Mouse (Mus musculus) liver, embryonic 16.5 days (tissue): Measurements from ENCODE around the gene Iqgap2. TPM values are rescaled to one million over a fixed set of nuclear protein-coding genes. Genes with fewer than 3 reads are reported as not detected.

Experiments
- ATAC-seq: fragments of 200-750 bp; cut with Nextera tagmentation; 2 replicates; pipeline ENCODE4 v1.8.0; 2017; ENCODE audit warnings: low read depth, mild to moderate bottlenecking, moderate number of reproducible peaks, moderate library complexity
- H3K27ac ChIP-seq: fragments of 300-500 bp; sonication (generic); 2 replicates; pipeline ENCODE4 v1.5.1; 2014; ENCODE audit warnings: mild to moderate bottlenecking, low read length
- H3K27me3 ChIP-seq: fragments of 300-500 bp; sonication (generic); 2 replicates; pipeline ENCODE4 v1.6.1; 2014; ENCODE audit warnings: low read depth, low read length, mixed read lengths; ENCODE audit not compliant: control insufficient read depth, insufficient read depth
- H3K36me3 ChIP-seq: fragments of 300-500 bp; sonication (generic); 2 replicates; pipeline ENCODE4 v1.6.1; 2014; ENCODE audit warnings: mild to moderate bottlenecking; ENCODE audit not compliant: control insufficient read depth, insufficient read depth
- H3K4me1 ChIP-seq: fragments of 300-500 bp; sonication (generic); 2 replicates; pipeline ENCODE4 v1.6.1; 2014; ENCODE audit warnings: low read depth, low read length, mixed read lengths; ENCODE audit not compliant: control insufficient read depth
- H3K4me2 ChIP-seq: fragments of 300-500 bp; sonication (generic); 2 replicates; pipeline ENCODE4 v1.6.1; 2014; ENCODE audit warnings: low read depth, low read length, mixed read lengths
- H3K4me3 ChIP-seq: fragments of 300-500 bp; sonication (generic); 2 replicates; pipeline ENCODE4 v1.5.1; 2014; ENCODE audit warnings: low read depth, mild to moderate bottlenecking, low read length
- H3K9ac ChIP-seq: fragments of 300-500 bp; sonication (generic); 2 replicates; pipeline ENCODE4 v1.6.1; 2014; ENCODE audit warnings: low read depth, low read length
- H3K9me3 ChIP-seq: fragments of 300-500 bp; sonication (generic); replicated peaks from 2 replicates; pipeline ENCODE4 v1.6.1; 2016; ENCODE audit warnings: low read length; ENCODE audit not compliant: control insufficient read depth
- WGBS: fragments of 180-500 bp; shearing (Covaris S2); extraction: QIAGEN DNeasy Blood & Tissue Kit; methylation state at CpG from one replicate; pipeline ENCODE4 v1.1.7; 2014; ENCODE audit not compliant: insufficient replicate concordance; 5-methylcytosine and 5-hydroxymethylcytosine counted together
- polyA plus RNA-seq: library from polyadenylated mRNA; unstranded; fragments of >200 nt; fragmentation: Nextera tagmentation; extraction: Ambion mirVana; gene quantifications from 2 replicates; pipeline ENCODE4 v1.2.1, GENCODE M21; 2015

Iqgap2 gene
- polyA plus RNA-seq, 1 experiment from 2014 or later, result 20.3 TPM

DNA sequence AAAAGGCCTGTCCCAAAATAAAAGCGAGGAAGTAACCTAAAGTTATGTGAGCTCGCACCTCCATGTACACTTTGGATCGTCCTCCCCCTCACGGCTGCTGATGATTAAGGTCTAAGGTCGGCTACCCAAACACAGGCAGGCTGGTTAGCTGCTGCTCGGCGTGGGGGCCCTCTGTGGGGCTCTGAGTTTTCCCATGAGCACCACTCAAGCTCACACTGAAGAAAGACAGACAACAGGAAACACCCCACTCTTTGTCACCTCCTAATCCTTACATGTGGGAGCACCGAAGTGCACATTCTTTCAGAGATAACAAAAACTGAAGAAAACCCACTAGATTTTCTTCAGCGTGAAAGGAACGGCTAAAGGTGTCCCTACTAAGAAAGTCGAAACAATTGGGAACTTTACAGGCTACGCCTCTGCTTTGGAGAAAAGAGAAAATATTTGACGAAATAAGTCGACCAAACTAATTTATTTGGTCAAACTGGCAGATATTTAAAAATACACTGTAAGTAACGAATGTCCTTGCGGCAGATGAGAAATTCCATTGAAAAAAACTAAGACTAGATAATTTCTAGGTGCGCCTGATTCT lies 274.5 kb downstream of the Iqgap2 start:
- peak overlapping the region; percentile 87 for H3K4me3 ChIP-seq
- H3K27me3 ChIP-seq, result no peaks in the 10 kb centered on the region
- H3K9ac ChIP-seq, result peak overlapping the region; percentile 95
- peak overlapping the region; percentile 80 for H3K27ac ChIP-seq
- H3K4me2 ChIP-seq, result peak overlapping the region; percentile 85
- peaks cover 32% of the 10 kb centered on the region for H3K4me1 ChIP-seq
- no peaks in the 10 kb centered on the region for H3K9me3 ChIP-seq
- WGBS, result 3% methylated on average over 17 of the region's 17 CpGs
- H3K36me3 ChIP-seq, result peaks cover 2% of the 10 kb centered on the region
- ATAC-seq, result peak; percentile 45

DNA sequence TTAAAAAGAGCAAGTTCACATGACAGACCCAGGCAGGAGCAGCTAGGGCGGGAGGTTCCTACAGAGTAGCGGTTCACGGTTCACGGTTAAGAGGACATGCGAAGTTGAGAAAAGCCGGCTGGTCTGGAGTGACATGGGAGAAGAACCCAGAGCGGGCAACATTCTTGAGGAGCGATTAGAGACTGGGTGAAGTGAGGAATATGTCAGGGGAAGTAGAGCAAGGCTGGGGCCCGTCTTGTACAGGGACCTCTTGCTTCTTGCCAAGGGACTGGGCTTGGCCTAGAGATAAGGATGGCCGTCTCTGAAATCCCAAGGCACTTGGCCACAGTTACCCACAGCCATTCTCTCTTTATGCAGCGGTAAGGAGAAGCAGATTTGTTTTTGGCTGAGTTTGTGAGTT lies 275.2 kb downstream of the Iqgap2 start:
- WGBS, result 17% methylated on average over 11 of the region's 11 CpGs
- peak overlapping the region; percentile 87 for H3K4me3 ChIP-seq
- peaks cover 38% of the 10 kb centered on the region for H3K4me1 ChIP-seq
- peak overlapping the region; percentile 85 for H3K4me2 ChIP-seq
- no peaks in the 10 kb centered on the region for H3K9me3 ChIP-seq
- peak overlapping the region; percentile 80 for H3K27ac ChIP-seq
- peaks cover 6% of the 10 kb centered on the region for H3K36me3 ChIP-seq
- H3K27me3 ChIP-seq, result no peaks in the 10 kb centered on the region
- peak; percentile 52 for ATAC-seq
- peak overlapping the region; percentile 95 for H3K9ac ChIP-seq

DNA sequence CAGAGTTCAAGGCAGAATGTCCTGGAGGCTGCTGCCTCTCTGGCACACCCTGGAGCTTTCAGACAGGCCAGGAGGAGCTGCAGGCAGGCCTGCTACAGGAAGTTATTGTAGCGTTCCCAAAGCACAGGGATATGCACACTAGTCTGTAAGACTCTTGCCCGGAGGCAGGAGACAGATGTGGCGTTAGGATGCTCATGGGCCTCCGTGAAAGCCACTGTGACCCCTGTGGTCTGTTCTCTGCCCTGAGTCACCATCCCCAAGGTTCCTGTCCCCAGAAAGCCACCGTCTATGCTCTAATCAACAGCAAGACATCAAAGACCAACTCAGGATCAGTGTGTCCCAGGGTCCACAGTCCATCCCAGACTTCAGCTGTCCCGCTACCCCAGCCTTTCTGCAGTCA lies 277.0 kb downstream of the Iqgap2 start:
- Histone ChIP-seq H3K4me2 (peak overlapping the region; percentile 85), H3K9me3 (no peaks in the 10 kb centered on the region), H3K36me3 (peaks cover 6% of the 10 kb centered on the region), H3K27me3 (no peaks in the 10 kb centered on the region), H3K27ac (peak overlapping the region; percentile 19; the same call in 1 of the 2 replicates), H3K9ac (no peak overlapping the region), H3K4me1 (peaks cover 52% of the 10 kb centered on the region), H3K4me3 (no peak overlapping the region; the same call in 1 of the 2 replicates)
- ATAC-seq, result no peak
- WGBS, result 51% methylated on average over 6 of the region's 6 CpGs

DNA sequence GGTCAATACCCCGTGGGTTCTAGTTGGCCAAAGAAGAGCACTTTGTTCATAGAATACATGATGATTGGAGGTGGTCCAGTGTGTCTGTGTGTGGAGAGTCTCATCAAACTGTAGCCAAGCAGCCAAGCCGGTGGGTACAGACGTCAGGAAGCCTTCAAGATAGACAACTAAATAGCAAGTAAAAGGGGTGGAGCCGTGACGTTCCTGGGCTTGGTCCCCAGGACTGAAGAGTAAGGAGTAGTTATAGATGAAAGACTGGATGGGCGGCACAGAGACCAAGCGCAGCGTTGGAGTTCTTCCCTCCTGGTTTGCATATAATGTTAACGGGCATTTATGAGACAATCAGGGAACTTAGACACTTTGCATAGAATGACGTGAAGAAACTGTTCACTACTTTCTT lies 279.5 kb downstream of the Iqgap2 start:
- WGBS, result 73% methylated on average over 10 of the region's 10 CpGs
- peak overlapping the region; percentile 61; the same call in 1 of the 2 replicates for H3K27ac ChIP-seq
- H3K9ac ChIP-seq, result no peak overlapping the region
- H3K9me3 ChIP-seq, result no peaks in the 10 kb centered on the region
- no peak overlapping the region for H3K4me2 ChIP-seq
- no peak overlapping the region for H3K4me3 ChIP-seq
- no peak for ATAC-seq
- peaks cover 58% of the 10 kb centered on the region for H3K4me1 ChIP-seq
- no peaks in the 10 kb centered on the region for H3K27me3 ChIP-seq
- peaks cover 6% of the 10 kb centered on the region for H3K36me3 ChIP-seq

DNA sequence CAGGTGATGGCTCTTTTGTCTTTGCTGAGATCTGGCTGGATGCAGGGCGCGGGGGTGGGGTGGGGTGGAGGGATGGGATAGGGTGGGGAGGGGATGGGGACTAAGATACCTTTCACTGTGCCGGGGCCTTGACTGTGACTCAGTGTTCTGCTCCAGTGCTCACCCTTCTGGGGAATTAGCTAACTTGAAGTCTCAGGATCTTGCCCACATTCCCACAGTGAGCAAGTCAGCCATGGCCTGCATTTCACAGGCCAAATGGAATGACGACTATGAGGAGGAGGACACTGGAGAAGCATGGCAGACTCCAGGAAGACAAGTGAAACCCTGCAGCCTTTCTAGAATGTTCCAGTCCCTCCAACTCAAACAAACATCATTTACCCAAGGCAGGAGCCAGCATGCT lies 280.0 kb downstream of the Iqgap2 start:
- no peak overlapping the region for H3K9ac ChIP-seq
- peaks cover 6% of the 10 kb centered on the region for H3K36me3 ChIP-seq
- H3K27me3 ChIP-seq, result no peaks in the 10 kb centered on the region
- peak overlapping the region; percentile 61; the same call in 1 of the 2 replicates for H3K27ac ChIP-seq
- H3K9me3 ChIP-seq, result no peaks in the 10 kb centered on the region
- no peak overlapping the region for H3K4me2 ChIP-seq
- H3K4me1 ChIP-seq, result peaks cover 58% of the 10 kb centered on the region
- ATAC-seq, result no peak
- whole genome bisulfite sequencing, result 85% methylated on average over 4 of the region's 4 CpGs
- H3K4me3 ChIP-seq, result no peak overlapping the region

DNA sequence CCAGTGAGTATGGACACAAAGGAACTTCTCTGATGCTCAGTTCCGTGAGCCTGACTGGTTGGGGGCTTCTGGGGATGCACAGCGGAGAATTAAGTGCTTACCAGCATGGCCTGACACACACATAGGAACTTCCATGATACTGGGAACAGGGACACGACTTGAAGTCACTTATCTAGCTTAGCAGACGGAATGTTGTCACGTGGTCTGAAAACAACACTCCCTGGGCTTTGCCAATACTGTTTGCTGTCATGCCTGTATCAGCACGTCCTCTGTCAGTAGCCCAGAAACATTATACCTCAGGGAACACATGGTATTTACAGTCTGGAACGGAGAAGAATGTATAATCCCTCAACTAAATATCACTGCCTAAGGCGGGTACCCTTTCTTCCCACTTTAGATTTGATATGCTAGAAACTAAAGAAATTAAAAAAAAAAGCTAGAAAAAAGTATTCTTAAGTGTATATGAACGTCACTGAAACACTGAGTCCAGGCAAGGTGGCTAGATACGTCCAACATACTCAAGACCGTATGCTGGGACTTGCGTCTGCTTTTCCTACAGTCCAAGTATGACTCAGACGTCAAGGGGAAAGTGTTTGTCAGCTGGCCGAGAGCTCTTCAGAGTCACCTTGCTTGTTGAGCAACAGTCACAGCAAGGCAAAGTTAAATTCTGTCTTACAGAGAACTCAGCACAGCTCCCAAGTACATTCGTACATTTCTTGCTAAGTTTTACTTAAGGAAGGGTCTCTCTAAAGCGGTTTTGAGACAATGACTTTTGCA lies 280.7 kb downstream of the Iqgap2 start:
- 64% methylated on average over 16 of the region's 16 CpGs for WGBS
- Histone ChIP-seq H3K9me3 (no peaks in the 10 kb centered on the region), H3K4me3 (no peak overlapping the region), H3K4me2 (no peak overlapping the region), H3K36me3 (peaks cover 11% of the 10 kb centered on the region), H3K4me1 (peaks cover 55% of the 10 kb centered on the region), H3K27ac (peak overlapping the region; percentile 61), H3K9ac (no peak overlapping the region), H3K27me3 (no peaks in the 10 kb centered on the region)
- ATAC-seq, result peak; percentile 86

DNA sequence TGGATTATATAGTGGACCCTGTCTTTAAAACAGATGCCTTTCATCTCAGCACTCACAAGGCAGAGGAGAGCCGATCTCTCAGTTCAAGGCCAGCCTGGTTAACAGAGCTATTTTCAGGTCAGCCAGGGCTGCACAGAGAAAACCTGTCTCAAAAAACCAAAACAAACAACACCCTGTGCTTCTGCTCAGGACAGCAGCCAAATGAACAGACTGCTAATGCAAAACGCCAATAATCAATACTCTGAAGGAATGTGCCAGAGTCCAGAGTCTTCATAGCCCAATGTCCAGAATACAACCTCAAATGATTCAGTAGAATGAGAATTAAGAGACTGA lies 282.7 kb downstream of the Iqgap2 start:
- Histone ChIP-seq H3K4me3 (no peak overlapping the region), H3K27ac (peak overlapping the region; percentile 23; the same call in 1 of the 2 replicates), H3K36me3 (peaks cover 21% of the 10 kb centered on the region), H3K27me3 (no peaks in the 10 kb centered on the region), H3K4me2 (no peak overlapping the region), H3K4me1 (peaks cover 36% of the 10 kb centered on the region), H3K9me3 (no peaks in the 10 kb centered on the region), H3K9ac (0 out of 2 replicates have a peak overlapping the region, but pooled peaks have one; percentile 9)
- 68% methylated on average over 2 of the region's 2 CpGs for WGBS
- ATAC-seq, result peak; percentile 6; the same call in 1 of the 2 replicates

- Histone ChIP-seq H3K27me3 (no peaks in the 10 kb centered on the region), H3K36me3 (peaks cover 26% of the 10 kb centered on the region), H3K4me1 (peaks cover 36% of the 10 kb centered on the region), H3K4me3 (no peak overlapping the region), H3K27ac (no peak overlapping the region; the same call in 1 of the 2 replicates), H3K4me2 (no peak overlapping the region), H3K9ac (0 out of 2 replicates have a peak overlapping the region, but pooled peaks have one; percentile 9), H3K9me3 (no peaks in the 10 kb centered on the region)
- 70% methylated on average over 6 of the region's 6 CpGs for WGBS
- no peak for ATAC-seq
Observed at GRCm38 (mm10) chr13:95608416-95609087, 283.2 kb downstream of the Iqgap2 start.
